Mouse (Mus musculus) CD8-positive naive resting alpha-beta T cell, adult 57 days (primary cell): ENCODE results near the gene Cilp2. TPM values are rescaled to one million over a fixed set of nuclear protein-coding genes. Genes with fewer than 3 reads are reported as not detected.

Experiments
- total RNA-seq: library from RNA; stranded (reverse); gene quantifications from one replicate; pipeline ENCODE4 v1.2.4, GENCODE M21; 2023

Cilp2 gene
- total RNA-seq, result not detected

DNA sequence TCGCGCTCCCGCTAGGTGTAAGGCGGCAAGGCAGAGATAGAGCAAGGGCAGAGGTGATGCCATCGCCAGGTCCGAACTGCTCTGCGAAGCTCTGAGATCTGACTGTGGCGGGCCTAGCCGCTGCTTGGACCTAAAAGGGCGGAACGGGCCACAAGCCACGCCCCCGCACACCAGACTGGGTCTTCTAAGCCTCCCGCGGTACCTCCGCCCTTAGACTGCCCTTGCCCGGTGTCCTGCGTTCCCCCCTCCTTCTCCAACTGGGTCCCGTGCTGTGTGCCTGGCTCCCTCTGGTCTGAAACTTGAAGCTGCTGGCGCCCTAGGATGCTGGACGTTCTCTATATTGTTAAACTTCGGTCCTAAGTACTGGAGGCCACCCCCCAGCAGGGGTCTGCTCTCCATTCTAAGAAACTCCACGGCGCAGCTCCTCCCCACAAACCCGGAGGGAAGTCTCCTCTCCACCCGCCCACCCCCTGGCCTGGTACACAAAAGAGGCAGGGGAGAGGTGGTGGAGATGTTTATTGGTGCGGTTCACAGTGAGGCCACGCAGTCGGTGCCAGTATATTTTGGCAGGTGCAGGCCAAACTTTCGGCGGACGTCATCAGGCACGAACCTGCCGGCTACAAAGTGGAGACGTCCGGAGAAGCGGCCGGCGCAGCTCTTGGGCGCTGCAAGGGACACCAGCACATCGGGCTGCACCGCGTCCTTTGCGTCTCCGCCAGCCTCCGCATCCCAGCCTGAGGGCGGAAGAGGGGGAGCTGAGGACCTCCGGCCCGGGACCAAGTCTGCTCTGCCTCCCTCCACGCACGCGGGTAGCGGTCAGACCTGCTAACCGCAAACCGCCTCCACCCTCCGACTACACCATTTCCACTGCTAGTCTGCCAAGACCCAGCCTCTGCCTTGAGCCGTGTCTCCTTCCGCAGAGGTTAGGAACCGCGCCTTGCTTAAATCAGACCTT is at the start of gene Cilp2:
Cilp2 (minus strand) TSS at position 399 of the 955 bp plus-strand sequence.

DNA sequence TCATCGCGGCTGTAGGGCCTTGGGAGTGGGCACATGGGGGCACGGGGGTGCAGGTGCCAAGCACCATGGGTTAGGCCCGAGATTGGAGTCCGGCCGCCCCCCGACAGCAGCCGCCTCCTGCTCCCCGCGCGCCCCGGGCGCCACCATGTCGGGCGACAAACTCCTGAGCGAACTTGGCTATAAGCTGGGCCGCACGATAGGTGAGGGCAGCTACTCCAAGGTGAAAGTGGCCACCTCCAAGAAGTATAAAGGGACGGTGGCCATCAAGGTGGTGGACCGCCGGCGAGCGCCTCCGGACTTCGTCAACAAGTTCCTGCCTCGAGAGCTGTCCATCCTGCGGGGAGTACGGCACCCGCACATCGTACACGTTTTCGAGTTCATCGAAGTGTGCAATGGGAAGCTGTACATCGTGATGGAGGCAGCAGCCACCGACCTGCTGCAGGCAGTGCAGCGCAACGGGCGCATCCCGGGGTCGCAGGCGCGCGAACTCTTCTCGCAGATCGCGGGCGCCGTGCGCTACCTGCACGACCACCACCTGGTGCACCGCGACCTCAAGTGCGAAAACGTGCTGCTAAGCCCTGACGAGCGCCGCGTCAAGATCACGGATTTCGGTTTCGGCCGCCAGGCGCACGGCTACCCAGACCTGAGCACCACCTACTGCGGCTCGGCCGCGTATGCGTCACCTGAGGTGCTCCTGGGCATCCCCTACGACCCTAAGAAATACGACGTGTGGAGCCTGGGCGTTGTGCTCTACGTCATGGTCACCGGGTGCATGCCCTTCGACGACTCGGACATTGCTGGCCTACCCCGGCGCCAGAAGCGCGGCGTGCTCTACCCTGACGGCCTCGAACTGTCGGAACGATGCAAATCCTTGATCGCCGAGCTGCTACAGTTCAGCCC is 14.9 kb upstream of the Cilp2 start, which contains the start of the genes Tssk6, Ndufa13 and Yjefn3:
Tssk6 (plus strand) TSS at position 22 of the 900 bp plus-strand sequence.
Ndufa13 (minus strand) TSS at position 396 of the 900 bp plus-strand sequence.
Yjefn3 (minus strand) TSS at position 550 of the 900 bp plus-strand sequence.

DNA sequence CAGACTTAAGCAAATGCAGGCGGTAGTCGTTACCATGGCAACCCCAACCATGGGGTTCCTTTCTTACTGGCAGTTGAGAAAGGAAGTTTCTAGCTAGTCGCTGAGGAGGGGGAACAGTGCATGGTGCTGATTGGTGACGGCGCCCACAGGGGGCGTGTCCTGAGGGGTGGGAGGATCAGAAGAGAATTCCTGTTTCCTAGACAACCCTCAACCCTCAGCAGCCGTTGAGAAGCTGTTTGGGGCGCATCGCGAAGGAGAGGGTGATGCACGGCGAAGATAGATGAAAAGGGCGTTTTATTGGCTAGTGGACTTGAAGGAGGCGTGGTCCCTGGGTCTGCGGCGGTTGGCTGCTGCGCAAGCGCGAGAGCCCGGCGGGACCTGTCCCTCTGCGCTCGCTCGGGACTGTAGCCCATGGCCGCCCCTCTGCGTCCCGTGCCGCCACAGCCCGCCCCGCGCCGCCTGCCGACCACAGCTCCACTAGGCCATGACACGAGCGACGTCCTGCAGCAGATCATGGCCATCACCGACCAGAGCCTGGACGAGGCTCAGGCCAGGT is 55.1 kb downstream of the Cilp2 start, which contains the start of gene Pbx4:
Pbx4 (plus strand) TSS at position 194 of the 556 bp plus-strand sequence.

Other genes starting within 250 kb of the Cilp2 start
- gene Zfp964, start 233.2 kb downstream of the Cilp2 start, total RNA-seq, result 0.58 TPM
- 81.4 TPM for gene Zfp869, start 177.0 kb downstream of the Cilp2 start, total RNA-seq
- 4.0 TPM for gene Zfp963, start 137.7 kb downstream of the Cilp2 start, total RNA-seq
- 1.7 TPM for gene Gm20422, start 112.8 kb downstream of the Cilp2 start, total RNA-seq
- gene Atp13a1, start 96.5 kb downstream of the Cilp2 start, total RNA-seq, result 66.7 TPM
- 32.3 TPM for gene Zfp866, start 96.5 kb downstream of the Cilp2 start, total RNA-seq
- gene Gmip, start 79.0 kb downstream of the Cilp2 start, total RNA-seq, result 220 TPM
- 2.7 TPM for gene Lpar2, start 65.3 kb downstream of the Cilp2 start, total RNA-seq
- 4.5 TPM for gene Pbx4, start 55.2 kb downstream of the Cilp2 start, total RNA-seq
- 0.52 TPM for gene Tssk6, start 14.5 kb upstream of the Cilp2 start, total RNA-seq
- gene Ndufa13, start 14.9 kb upstream of the Cilp2 start, total RNA-seq, result 54.0 TPM
- gene Yjefn3, start 15.0 kb upstream of the Cilp2 start, total RNA-seq, result not detected
- 132 TPM for gene Gatad2a, start 108.7 kb upstream of the Cilp2 start, total RNA-seq
- gene Mau2, start 155.0 kb upstream of the Cilp2 start, total RNA-seq, result 121 TPM
- 50.4 TPM for gene Sugp1, start 155.1 kb upstream of the Cilp2 start, total RNA-seq
- not detected for gene Tm6sf2, start 185.2 kb upstream of the Cilp2 start, total RNA-seq
- gene Hapln4, start 195.8 kb upstream of the Cilp2 start, total RNA-seq, result not detected
- not detected for gene Ncan, start 233.2 kb upstream of the Cilp2 start, total RNA-seq
- 32.8 TPM for gene Nr2c2ap, start 243.6 kb upstream of the Cilp2 start, total RNA-seq